Mouse (Mus musculus) bone marrow, adult 2 months (tissue): ENCODE measurements around the gene Snx21.

Source experiments
- CTCF ChIP-seq: fragments of 200-500 bp; IDR thresholded peaks from 2 replicates; pipeline ENCODE4 v1.5.1; 2011; ENCODE audit warnings: low read length, control low read depth; ENCODE audit not compliant: control insufficient read depth, insufficient read depth
- POLR2A ChIP-seq: fragments of 200-500 bp; IDR thresholded peaks from 2 replicates; pipeline ENCODE4 v1.6.1; 2011; ENCODE audit warnings: low read depth, mild to moderate bottlenecking, control low read depth, low read length, borderline replicate concordance; ENCODE audit not compliant: control insufficient read depth

DNA sequence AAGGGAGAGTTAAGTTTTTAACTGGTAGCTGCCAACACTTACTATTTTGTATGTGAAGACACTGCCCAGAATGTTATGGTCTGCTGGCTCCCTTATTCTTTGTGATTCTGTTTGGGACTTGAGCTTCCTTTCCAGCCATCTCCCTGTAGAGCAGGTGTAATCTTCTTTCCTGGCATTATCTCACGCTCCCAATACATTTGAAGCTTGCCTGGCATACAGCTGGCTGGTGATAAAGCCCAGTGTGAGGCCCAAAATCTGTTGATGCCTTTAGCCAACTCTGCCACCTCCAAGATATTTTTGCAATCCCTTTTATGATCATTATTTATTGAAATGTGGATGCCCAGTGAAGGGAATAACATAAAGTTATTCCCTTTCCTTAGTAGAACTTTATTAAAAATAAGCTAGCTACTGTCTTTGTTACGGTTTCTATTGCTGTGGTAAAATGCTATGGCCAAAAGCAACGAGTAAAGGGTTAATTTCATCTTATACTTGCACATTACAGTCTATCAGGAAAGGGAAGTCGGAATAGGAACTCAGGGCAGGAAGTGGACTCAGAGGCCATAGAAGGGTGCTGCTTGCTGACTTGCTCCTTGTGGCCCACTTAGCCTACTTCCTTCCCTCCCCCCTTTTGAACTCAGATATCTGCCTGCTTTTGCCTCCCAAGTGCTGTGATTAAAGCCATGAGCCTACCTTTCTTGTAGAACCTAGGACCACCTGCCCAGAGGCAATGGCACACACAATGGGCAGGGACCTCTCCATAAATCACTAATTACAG lies 25.4 kb upstream of the Snx21 start:
- TF ChIP-seq POLR2A (no peak), CTCF (no peak)
